Mouse (Mus musculus): ENCODE measurements around the gene Stag3. TPM values are rescaled to one million over a fixed set of nuclear protein-coding genes. Genes with fewer than 3 reads are reported as not detected.

The Stag3 gene
- polyA plus RNA-seq, 1 experiment, result 201 TPM

DNA sequence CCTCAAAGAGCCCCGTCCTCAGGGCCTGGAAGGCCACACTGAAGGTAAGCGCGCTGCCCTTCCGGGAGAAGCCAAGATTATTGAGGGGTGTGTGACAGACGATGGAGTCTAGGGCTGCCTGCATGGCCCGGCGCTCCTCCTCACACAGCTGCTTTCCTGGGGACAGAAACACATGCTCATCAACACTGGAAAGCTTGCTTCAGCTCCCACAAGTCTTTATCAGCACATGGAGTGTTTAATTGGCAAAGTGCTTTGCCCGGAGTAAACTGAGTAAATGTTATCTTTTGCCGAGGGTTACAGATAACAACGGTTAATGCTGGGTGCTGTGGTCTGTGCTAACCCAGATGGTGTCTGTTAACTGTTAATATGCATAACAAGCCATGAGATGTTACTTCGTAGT lies 19.2 kb upstream of the Stag3 start:
- H3K27ac ChIP-seq (ENCODE audit: control insufficient read depth, insufficient read depth, low read depth, low read length), result no peak overlapping the region
- H3K27me3 ChIP-seq (ENCODE audit: control insufficient read depth, insufficient read depth, low read length), result no peaks in the 10 kb centered on the region
- H3K4me3 ChIP-seq (ENCODE audit: control insufficient read depth, low read depth, low read length), result no peak overlapping the region
- peaks cover 3% of the 10 kb centered on the region for H3K36me3 ChIP-seq (ENCODE audit: control insufficient read depth, insufficient read depth, low read length)
- TF ChIP-seq CTCF (IDR thresholded peaks at IDR 0.05; ENCODE audit: control insufficient read depth, insufficient read depth, insufficient replicate concordance, low read depth, low read length) (no peak), POLR2A (IDR thresholded peaks at IDR 0.05; ENCODE audit: control insufficient read depth, low read depth, low read length) (no peak)
- peaks cover 13% of the 10 kb centered on the region for H3K4me1 ChIP-seq (ENCODE audit: control insufficient read depth, insufficient read depth, low read length)

DNA sequence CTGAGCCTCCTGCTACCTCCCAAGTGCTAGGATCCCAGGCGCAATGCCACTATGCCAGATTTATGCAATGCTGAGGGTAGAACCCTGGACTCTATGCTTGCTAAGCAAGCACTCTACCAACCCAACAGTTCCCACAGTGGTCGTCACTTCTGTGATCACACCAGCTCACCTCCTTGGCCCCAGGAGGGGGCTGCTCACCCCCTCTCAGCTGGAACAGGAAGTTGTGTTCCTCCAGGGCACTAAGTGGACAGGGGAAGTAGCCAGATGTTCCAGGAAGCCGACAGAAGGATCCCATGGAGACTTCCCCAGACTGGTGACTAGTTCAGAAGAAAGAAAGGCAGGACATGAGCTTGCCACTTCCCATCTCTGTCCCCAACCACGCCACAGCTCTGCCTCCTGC lies 18.0 kb upstream of the Stag3 start:
- TF ChIP-seq POLR2A (IDR thresholded peaks at IDR 0.05; ENCODE audit: control insufficient read depth, low read depth, low read length) (no peak), CTCF (IDR thresholded peaks at IDR 0.05; ENCODE audit: control insufficient read depth, insufficient read depth, insufficient replicate concordance, low read depth, low read length) (no peak)
- Histone ChIP-seq H3K27me3 (ENCODE audit: control insufficient read depth, insufficient read depth, low read length) (no peaks in the 10 kb centered on the region), H3K4me3 (ENCODE audit: control insufficient read depth, low read depth, low read length) (no peak overlapping the region), H3K4me1 (ENCODE audit: control insufficient read depth, insufficient read depth, low read length) (peaks cover 8% of the 10 kb centered on the region), H3K36me3 (ENCODE audit: control insufficient read depth, insufficient read depth, low read length) (peaks cover 3% of the 10 kb centered on the region), H3K27ac (ENCODE audit: control insufficient read depth, insufficient read depth, low read depth, low read length) (no peak overlapping the region)

DNA sequence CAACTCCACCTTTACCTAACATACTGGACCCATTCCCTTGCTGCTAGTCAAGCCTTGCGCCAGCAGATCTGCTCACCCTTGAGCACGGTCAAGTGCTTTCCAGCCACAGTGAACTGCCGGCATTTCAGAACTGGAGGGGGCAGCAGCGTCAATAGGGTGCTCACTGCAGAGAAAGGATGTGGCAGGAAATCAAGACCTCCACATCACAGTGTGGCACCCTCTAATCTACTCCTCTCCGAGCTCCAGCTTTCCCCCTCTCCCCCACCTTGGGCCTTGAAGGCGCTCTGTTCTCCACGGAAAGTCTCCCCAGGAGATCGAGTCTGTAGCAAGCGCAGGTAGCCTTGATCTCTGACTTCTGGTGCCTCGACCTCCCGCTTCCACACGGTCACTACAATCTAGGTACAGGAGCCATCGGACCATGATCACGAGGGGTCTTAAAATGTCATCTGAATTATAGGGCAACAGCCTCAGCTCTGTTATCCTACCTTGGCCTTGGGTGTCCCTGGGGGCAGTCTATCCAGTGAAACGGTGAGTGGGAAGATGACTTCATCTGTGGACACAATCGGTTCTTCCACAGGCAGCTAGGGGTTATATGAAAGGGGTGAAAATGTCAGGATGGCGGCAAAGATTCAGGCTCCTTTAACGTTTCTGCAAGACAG lies 17.3 kb upstream of the Stag3 start:
- no peak for TF ChIP-seq POLR2A (IDR thresholded peaks at IDR 0.05; ENCODE audit: control insufficient read depth, low read depth, low read length)
- no peak overlapping the region for H3K27ac ChIP-seq (ENCODE audit: control insufficient read depth, insufficient read depth, low read depth, low read length)
- H3K36me3 ChIP-seq (ENCODE audit: control insufficient read depth, insufficient read depth, low read length), result peaks cover 3% of the 10 kb centered on the region
- no peaks in the 10 kb centered on the region for H3K27me3 ChIP-seq (ENCODE audit: control insufficient read depth, insufficient read depth, low read length)
- H3K4me3 ChIP-seq (ENCODE audit: control insufficient read depth, low read depth, low read length), result peak overlapping the region; percentile 95
- peaks cover 8% of the 10 kb centered on the region for H3K4me1 ChIP-seq (ENCODE audit: control insufficient read depth, insufficient read depth, low read length)

DNA sequence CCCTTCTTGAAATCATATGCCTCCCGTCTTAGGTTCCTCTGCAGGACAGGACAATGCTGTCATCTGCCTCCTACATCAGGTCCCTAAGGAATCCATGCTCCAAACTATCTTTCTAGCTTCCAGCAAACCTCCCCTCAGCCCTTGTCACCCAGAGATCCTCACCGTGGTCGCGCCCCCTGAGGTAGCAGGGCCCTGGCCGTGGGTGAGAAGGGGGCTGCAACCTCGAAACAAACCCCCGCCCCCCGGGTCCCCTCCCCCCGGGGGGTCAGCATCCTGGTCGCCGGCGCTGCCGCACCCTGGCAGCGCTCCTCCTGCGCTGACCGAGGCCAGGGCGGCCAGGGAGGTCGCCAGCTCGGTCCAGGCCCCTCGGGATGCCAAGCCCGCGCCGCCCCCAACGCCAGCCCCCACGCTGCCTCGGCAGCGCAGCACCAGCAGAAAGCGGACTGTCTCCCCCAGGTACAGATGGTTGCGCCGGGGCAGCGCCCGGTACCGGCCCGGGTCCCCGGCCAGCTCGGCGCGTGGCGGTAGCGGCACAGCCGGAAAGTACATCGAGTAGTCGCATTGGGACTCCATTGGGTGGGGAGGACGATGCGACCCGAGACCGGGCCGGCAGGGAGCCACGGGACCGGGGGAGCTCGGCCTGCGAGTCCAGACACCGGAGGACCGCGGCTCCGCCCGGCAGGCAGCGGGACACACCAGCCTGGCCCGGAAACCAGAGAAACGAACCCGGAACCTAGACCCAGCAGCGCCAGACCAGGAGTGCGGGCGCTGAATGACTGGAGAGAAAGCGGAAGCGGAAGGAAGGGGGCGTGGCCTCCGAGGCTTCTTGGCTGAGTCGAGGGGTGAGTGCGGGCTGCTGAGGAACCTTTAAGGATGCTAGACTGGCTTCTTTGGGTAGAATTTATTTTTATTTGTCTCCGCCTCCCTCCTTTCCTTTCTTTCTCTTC lies 16.5 kb upstream of the Stag3 start, which contains the start of gene BC037034:
BC037034 (minus strand) TSS at position 774 of the 947 bp plus-strand sequence.
- peaks cover 8% of the 10 kb centered on the region for H3K4me1 ChIP-seq (ENCODE audit: control insufficient read depth, insufficient read depth, low read length)
- peak within 1 kb of the TSS; percentile 95 for H3K4me3 ChIP-seq (ENCODE audit: control insufficient read depth, low read depth, low read length)
- H3K27ac ChIP-seq (ENCODE audit: control insufficient read depth, insufficient read depth, low read depth, low read length), result peak within 1 kb of the TSS; percentile 51
- H3K27me3 ChIP-seq (ENCODE audit: control insufficient read depth, insufficient read depth, low read length), result no peaks in the 10 kb centered on the region
- H3K36me3 ChIP-seq (ENCODE audit: control insufficient read depth, insufficient read depth, low read length), result peaks cover 3% of the 10 kb centered on the region
- TF ChIP-seq POLR2A (IDR thresholded peaks at IDR 0.05; ENCODE audit: control insufficient read depth, low read depth, low read length), result peak; percentile 84
- TF ChIP-seq CTCF (IDR thresholded peaks at IDR 0.05; ENCODE audit: control insufficient read depth, insufficient read depth, insufficient replicate concordance, low read depth, low read length), result no peak

DNA sequence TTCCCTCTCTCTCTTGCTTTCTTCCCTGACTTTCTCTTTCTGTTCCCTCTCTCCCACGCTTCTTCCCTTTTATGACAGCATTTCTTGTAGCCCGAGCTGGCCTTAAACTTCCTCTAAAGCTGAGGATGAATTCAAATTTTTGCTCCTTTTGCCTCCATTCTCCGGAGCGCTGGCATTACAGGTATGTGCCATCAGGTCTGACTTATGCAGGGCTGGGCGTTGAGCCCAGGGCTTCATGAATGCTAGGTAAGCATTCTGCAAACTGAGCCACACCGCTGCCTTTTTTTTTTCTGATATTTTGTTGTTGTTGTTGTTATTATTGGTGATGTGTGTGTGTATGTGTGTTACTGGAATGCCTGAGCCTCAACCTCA lies 15.8 kb upstream of the Stag3 start:
- peaks cover 8% of the 10 kb centered on the region for H3K4me1 ChIP-seq (ENCODE audit: control insufficient read depth, insufficient read depth, low read length)
- no peaks in the 10 kb centered on the region for H3K27me3 ChIP-seq (ENCODE audit: control insufficient read depth, insufficient read depth, low read length)
- peak overlapping the region; percentile 10 for H3K27ac ChIP-seq (ENCODE audit: control insufficient read depth, insufficient read depth, low read depth, low read length)
- TF ChIP-seq POLR2A (IDR thresholded peaks at IDR 0.05; ENCODE audit: control insufficient read depth, low read depth, low read length) (no peak), CTCF (IDR thresholded peaks at IDR 0.05; ENCODE audit: control insufficient read depth, insufficient read depth, insufficient replicate concordance, low read depth, low read length) (no peak)
- H3K36me3 ChIP-seq (ENCODE audit: control insufficient read depth, insufficient read depth, low read length), result peaks cover 3% of the 10 kb centered on the region
- peak overlapping the region; percentile 95 for H3K4me3 ChIP-seq (ENCODE audit: control insufficient read depth, low read depth, low read length)

DNA sequence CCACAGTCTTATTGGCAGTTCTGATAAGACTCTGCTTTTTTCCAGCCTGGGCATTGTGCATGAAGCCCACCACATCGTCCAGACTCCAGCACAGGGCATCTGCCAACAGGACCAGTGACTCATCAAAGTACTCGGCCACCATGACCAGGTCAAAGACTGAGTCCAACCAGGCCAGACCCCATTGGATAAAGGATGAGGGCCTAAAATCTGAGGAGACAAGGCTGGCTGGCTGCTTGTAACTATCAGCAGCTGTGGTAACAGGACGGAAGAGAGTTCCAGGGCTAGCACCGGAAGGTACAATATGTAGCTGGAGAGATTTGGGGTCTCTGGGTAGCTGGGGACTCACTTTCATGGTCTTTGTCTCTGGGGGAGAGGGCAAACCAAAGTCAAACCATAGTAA lies 14.3 kb upstream of the Stag3 start:
- Histone ChIP-seq H3K27ac (ENCODE audit: control insufficient read depth, insufficient read depth, low read depth, low read length) (no peak overlapping the region), H3K36me3 (ENCODE audit: control insufficient read depth, insufficient read depth, low read length) (peaks cover 3% of the 10 kb centered on the region), H3K4me3 (ENCODE audit: control insufficient read depth, low read depth, low read length) (no peak overlapping the region), H3K4me1 (ENCODE audit: control insufficient read depth, insufficient read depth, low read length) (peaks cover 8% of the 10 kb centered on the region), H3K27me3 (ENCODE audit: control insufficient read depth, insufficient read depth, low read length) (no peaks in the 10 kb centered on the region)
- TF ChIP-seq POLR2A (IDR thresholded peaks at IDR 0.05; ENCODE audit: control insufficient read depth, low read depth, low read length) (no peak), CTCF (IDR thresholded peaks at IDR 0.05; ENCODE audit: control insufficient read depth, insufficient read depth, insufficient replicate concordance, low read depth, low read length) (no peak)

DNA sequence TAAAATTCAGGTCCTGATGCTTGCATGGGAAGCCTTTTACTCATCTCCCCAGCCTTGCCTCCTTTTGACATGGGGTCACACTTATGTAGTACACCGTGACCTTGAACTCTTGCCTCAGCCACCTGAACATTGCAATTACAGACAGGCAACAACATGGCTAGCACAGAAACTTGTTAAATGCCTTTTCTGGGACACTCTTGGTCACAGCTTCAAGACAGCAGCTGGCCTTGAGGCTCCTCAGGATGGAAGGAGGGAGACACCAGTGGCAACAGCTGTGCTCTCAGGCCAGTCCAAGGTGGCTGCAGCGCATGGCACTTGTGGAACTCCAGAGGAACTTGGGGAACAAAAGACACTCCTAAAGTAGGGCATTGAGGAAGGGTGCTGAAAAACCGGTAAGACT lies 12.9 kb upstream of the Stag3 start:
- H3K4me1 ChIP-seq (ENCODE audit: control insufficient read depth, insufficient read depth, low read length), result peaks cover 8% of the 10 kb centered on the region
- no peaks in the 10 kb centered on the region; the same call in 1 of the 2 replicates for H3K36me3 ChIP-seq (ENCODE audit: control insufficient read depth, insufficient read depth, low read length)
- no peaks in the 10 kb centered on the region for H3K27me3 ChIP-seq (ENCODE audit: control insufficient read depth, insufficient read depth, low read length)
- H3K4me3 ChIP-seq (ENCODE audit: control insufficient read depth, low read depth, low read length), result no peak overlapping the region
- TF ChIP-seq CTCF (IDR thresholded peaks at IDR 0.05; ENCODE audit: control insufficient read depth, insufficient read depth, insufficient replicate concordance, low read depth, low read length) (no peak), POLR2A (IDR thresholded peaks at IDR 0.05; ENCODE audit: control insufficient read depth, low read depth, low read length) (no peak)
- H3K27ac ChIP-seq (ENCODE audit: control insufficient read depth, insufficient read depth, low read depth, low read length), result no peak overlapping the region
